Mouse (Mus musculus) left cerebral cortex, adult 2 months (tissue): ENCODE results near the gene Sertad1. TPM values are rescaled to one million over a fixed set of nuclear protein-coding genes. Genes with fewer than 3 reads are reported as not detected.

Source experiments
- DNase-seq, 2 experiments: peaks; one replicate each; pipeline ENCODE4 v3.0.0; 2021 to 2022; ENCODE audit warnings: low spot score in 2 of 2, mixed read lengths in 1 of 2; ENCODE audit errors: extremely low spot score in 1 of 2
- H3K27ac ChIP-seq: fragments of 200-600 bp; 2 replicates; pipeline ENCODE4 v1.8.1; 2022
- H3K4me3 ChIP-seq: fragments of 200-600 bp; 2 replicates; pipeline ENCODE4 v1.8.1; 2022
- CTCF ChIP-seq: fragments of 200-600 bp; IDR thresholded peaks from 2 replicates; pipeline ENCODE4 v1.8.1; 2022; ENCODE audit warnings: antibody characterized with exemption, mild to moderate bottlenecking, moderate library complexity
- intact Hi-C: fragments of 180-260 bp; cut with DNase I; formaldehyde crosslinking; loops from one replicate; pipeline ENCODE4 v1.15.1; 2025
- total RNA-seq, 2 experiments: library from RNA; stranded (reverse); gene quantifications; 2 replicates each; pipeline ENCODE4 v1.2.3; 2021

Sertad1 gene
- total RNA-seq, 2 experiments from 2014 or later: 18.8 to 21.7 TPM

- Histone ChIP-seq H3K4me3 (peak overlapping the region; percentile 60), H3K27ac (peak overlapping the region; percentile 78)
- intact Hi-C loops: no loop called here
- TF ChIP-seq CTCF: peak; percentile 59
- DNase-seq: peak; percentile 95 to 97
Measured at GRCm38 (mm10) chr7:27474490-27474954, 12.2 kb upstream of the Sertad1 start.

- intact Hi-C loops: loop anchor here (5.0 kb wide), 1 partner anchor 52 kb away; no protein-coding TSS in a partner anchor
- Histone ChIP-seq H3K27ac (no peak overlapping the region), H3K4me3 (no peak overlapping the region)
- no peak for DNase-seq
- TF ChIP-seq CTCF: no peak
Measured at GRCm38 (mm10) chr7:27475596-27475995, 11.1 kb upstream of the Sertad1 start.

GRCm38 (mm10) chr7:27476098-27476635 is 10.5 kb upstream of the Sertad1 start:
- intact Hi-C loops: loop anchor here (5.0 kb wide), 1 partner anchor 51 kb away; no protein-coding TSS in a partner anchor
- no peak for DNase-seq
- Histone ChIP-seq H3K4me3 (no peak overlapping the region), H3K27ac (no peak overlapping the region)
- no peak for TF ChIP-seq CTCF

GRCm38 (mm10) chr7:27478561-27478960 is 8.1 kb upstream of the Sertad1 start:
- TF ChIP-seq CTCF: no peak
- no peak overlapping the region for H3K4me3 ChIP-seq
- intact Hi-C loops: loop anchor here (5.0 kb wide), 1 partner anchor 49 kb away; no protein-coding TSS in a partner anchor
- DNase-seq: no peak
- no peak overlapping the region for H3K27ac ChIP-seq

- DNase-seq: no peak
- no peak overlapping the region for H3K4me3 ChIP-seq
- intact Hi-C loops: loop anchor here (5.0 to 10.0 kb wide), 2 partner anchors 48 to 205 kb away; partner anchors contain the start of gene Zfp607b
- no peak overlapping the region for H3K27ac ChIP-seq
- TF ChIP-seq CTCF: no peak
Measured at GRCm38 (mm10) chr7:27479750-27480149, 7.0 kb upstream of the Sertad1 start.

- Histone ChIP-seq H3K27ac (peak overlapping the region; percentile 75; the same call in 1 of the 2 replicates), H3K4me3 (no peak overlapping the region)
- DNase-seq: no peak
- no peak for TF ChIP-seq CTCF
- intact Hi-C loops: loop anchor here (10.0 kb wide), 1 partner anchor 204 kb away; the partner anchor contains the start of gene Zfp607b
Measured at GRCm38 (mm10) chr7:27480506-27480905, 6.2 kb upstream of the Sertad1 start.

GRCm38 (mm10) chr7:27480927-27481626 is 5.6 kb upstream of the Sertad1 start:
- H3K4me3 ChIP-seq: peak overlapping the region; percentile 48
- peak overlapping the region; percentile 75 for H3K27ac ChIP-seq
- intact Hi-C loops: loop anchor here (10.0 kb wide), 1 partner anchor 204 kb away; the partner anchor contains the start of gene Zfp607b
- no peak for DNase-seq
- no peak for TF ChIP-seq CTCF

GRCm38 (mm10) chr7:27481627-27481969 is 5.1 kb upstream of the Sertad1 start:
- intact Hi-C loops: loop anchor here (10.0 kb wide), 1 partner anchor 203 kb away; the partner anchor contains the start of gene Zfp607b
- peak overlapping the region; percentile 48 for H3K4me3 ChIP-seq
- DNase-seq: peak; percentile 70 to 74
- TF ChIP-seq CTCF: no peak
- peak overlapping the region; percentile 75 for H3K27ac ChIP-seq

GRCm38 (mm10) chr7:27483860-27484259 is 2.9 kb upstream of the Sertad1 start:
- Histone ChIP-seq H3K27ac (no peak overlapping the region), H3K4me3 (no peak overlapping the region)
- intact Hi-C loops: loop anchor here (10.0 kb wide), 1 partner anchor 201 kb away; the partner anchor contains the start of gene Zfp607b
- DNase-seq: no peak
- TF ChIP-seq CTCF: no peak

- DNase-seq: no peak
- intact Hi-C loops: loop anchor here (5.0 to 10.0 kb wide), 2 partner anchors 199 to 254 kb away; partner anchors contain the start of genes Coq8b and Zfp607b
Measured at GRCm38 (mm10) chr7:27486102-27486769, 474 bp upstream of the Sertad1 start.

GRCm38 (mm10) chr7:27487740-27488268 is 1.1 kb downstream of the Sertad1 start:
- Histone ChIP-seq H3K4me3 (peak overlapping the region; percentile 70), H3K27ac (peak overlapping the region; percentile 98)
- DNase-seq: peak; percentile 65 to 68
- TF ChIP-seq CTCF: no peak
- intact Hi-C loops: loop anchor here (1.0 to 10.0 kb wide), 3 partner anchors 42 to 256 kb away; partner anchors contain the start of genes Coq8b and Zfp607b

More at GRCm38 (mm10) chr7:27486102-27486769, 474 bp upstream of the Sertad1 start:
- no peak for TF ChIP-seq CTCF
- Histone ChIP-seq H3K27ac (peak overlapping the region; percentile 56), H3K4me3 (peak overlapping the region; percentile 70)
